Mouse (Mus musculus) bone marrow, adult 2 months (tissue): Measurements from ENCODE around the gene Rpl34.

ENCODE experiments used
- CTCF ChIP-seq: fragments of 200-500 bp; IDR thresholded peaks from 2 replicates; pipeline ENCODE4 v1.5.1; 2011; ENCODE audit warnings: low read length, control low read depth; ENCODE audit not compliant: control insufficient read depth, insufficient read depth
- POLR2A ChIP-seq: fragments of 200-500 bp; IDR thresholded peaks from 2 replicates; pipeline ENCODE4 v1.6.1; 2011; ENCODE audit warnings: low read depth, mild to moderate bottlenecking, control low read depth, low read length, borderline replicate concordance; ENCODE audit not compliant: control insufficient read depth

DNA sequence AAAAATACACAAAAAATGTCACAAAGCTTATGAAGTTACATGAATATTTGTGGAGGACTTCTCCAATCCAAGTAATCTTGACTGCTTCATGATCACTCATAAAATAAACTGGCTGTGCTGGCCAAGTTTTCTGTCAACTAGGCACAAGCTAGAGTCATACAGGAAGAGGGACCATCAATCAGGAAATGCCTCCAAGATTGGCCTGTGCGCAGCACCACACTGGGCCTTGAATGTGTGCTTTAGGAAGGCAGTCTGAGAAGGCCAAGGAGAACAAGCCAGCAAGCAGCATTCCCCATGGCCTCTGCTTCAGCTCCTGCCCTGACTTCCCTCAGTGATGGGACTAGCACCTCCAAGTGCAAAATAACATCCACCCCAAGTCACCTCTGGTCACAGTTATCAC is 3.2 kb downstream of the Rpl34 start:
- no peak for TF ChIP-seq POLR2A
- no peak for TF ChIP-seq CTCF
